Mouse (Mus musculus) adrenal gland, adult 18-20 months (tissue): Measurements from ENCODE around the gene Arpp21. TPM values are rescaled to one million over a fixed set of nuclear protein-coding genes. Genes with fewer than 3 reads are reported as not detected.

ENCODE experiments used
- DNase-seq, 2 experiments: peaks; one replicate each; pipeline ENCODE4 v3.0.0; 2021 to 2022; ENCODE audit warnings: low spot score in 2 of 2
- long read RNA-seq, 2 experiments: library from polyadenylated mRNA; stranded (forward); transcript quantifications; one replicate each; pipeline ENCODE4 v2.0.0; 2021
- total RNA-seq, 2 experiments: library from RNA; stranded (reverse); gene quantifications; 1 replicate in 1 of 2; 2 replicates in 1 of 2; pipeline ENCODE4 v1.2.3; 2021

Arpp21 gene
- total RNA-seq = not detected
- long read RNA-seq, experiment 1 = 0 reads
- long read RNA-seq, experiment 2 = 0 reads

- DNase-seq = no peak
These were observed at the start of gene Arpp21 for GRCm38 (mm10) chr9:112235696-112236397. TSS of gene Arpp21 (minus strand) at chr9:112235938.

GRCm38 (mm10) chr9:112272426-112272969, 36.8 kb upstream of the Arpp21 start:
- no peak for DNase-seq

DNA sequence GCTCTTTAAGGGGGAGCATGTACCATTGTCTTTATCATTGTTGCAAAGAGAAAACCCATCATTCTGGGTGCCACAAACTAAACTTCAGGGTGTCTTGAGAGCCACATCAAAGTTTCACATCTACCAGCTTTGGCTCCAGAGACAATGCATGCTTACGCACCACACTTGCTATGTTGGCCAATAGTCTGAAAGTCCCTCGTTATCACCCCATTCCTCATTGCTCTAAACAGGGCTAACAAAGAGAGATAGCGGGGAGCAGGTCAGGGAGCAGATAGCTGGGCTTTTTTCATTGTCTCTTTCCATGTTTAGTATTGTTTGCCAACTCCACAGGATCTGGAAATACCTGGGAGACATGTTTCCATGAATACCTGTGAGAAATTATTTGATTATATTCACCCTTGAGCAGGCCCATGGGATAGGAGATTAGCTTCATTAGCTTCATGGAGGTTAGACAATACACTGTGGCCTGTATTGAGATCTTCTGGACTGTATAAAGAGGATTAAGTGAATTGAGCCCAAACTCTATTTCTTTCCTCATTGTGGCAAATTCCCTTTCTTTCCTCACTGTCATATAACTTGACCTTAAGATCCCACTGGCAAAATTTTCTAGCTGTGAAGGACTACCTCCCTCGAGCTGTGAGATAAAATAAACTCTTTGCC, 29.4 kb upstream of the Arpp21 start:
- DNase-seq = no peak

- DNase-seq = no peak
These were observed 26.5 kb upstream of the Arpp21 start for GRCm38 (mm10) chr9:112261986-112262901.

DNA sequence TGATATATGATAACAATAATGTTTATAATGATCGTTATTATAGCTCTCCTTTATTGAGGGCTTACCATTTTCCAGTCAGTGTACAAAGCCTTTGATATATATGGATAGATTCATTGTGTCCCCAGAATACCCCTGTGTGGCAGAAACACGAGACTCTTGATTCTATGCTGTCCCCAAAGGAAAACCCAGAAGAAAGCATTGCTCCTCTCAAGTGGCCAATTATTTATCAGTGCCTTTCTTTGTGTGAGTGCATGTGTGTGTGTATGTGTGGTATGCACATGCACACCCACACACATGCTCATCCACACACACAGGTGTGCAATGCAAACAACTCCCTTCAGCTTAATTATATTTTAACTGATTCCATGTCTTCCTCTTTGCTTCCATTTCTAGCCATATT, 25.8 kb upstream of the Arpp21 start:
- no peak for DNase-seq

DNA sequence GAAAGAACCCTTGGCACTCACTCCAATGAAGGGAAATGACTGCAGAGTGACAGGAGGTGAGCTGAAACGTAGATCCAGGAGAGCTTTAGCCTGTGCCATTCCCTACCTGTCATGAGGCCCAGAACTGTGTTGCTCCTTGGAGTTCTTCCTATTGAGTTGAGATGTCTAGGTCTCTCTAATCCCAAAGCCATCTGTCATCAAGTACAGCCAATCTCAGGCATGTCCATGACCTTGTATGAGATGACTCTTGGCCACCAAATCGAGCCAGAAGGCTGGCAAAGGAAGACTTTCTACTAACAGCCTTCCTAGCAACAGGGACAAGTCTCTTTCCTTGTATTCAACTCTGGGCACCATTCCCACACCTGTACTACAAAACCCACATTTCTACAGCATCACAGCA, 25.0 kb upstream of the Arpp21 start:
- no peak for DNase-seq

DNA sequence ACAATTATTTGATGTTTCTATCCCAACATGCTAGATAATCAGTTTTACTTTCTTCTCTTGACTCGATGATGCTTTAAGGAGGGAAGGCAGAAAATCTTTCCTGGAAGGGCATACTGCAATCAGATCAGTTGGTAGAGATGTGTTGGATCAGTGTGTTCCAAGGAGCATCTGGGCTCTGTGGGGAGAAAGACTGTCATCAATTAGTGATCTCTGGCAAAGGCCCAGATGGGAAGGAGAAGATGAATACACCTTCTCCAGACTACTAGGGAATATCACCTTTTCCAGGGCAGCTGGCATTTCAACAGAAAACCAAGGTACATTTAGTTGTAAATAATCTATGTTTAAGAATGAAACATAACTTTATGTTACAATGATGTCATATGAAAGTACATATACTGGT, 22.8 kb upstream of the Arpp21 start:
- DNase-seq = no peak

- DNase-seq = no peak
These were observed 20.2 kb upstream of the Arpp21 start for GRCm38 (mm10) chr9:112255971-112256370.

DNA sequence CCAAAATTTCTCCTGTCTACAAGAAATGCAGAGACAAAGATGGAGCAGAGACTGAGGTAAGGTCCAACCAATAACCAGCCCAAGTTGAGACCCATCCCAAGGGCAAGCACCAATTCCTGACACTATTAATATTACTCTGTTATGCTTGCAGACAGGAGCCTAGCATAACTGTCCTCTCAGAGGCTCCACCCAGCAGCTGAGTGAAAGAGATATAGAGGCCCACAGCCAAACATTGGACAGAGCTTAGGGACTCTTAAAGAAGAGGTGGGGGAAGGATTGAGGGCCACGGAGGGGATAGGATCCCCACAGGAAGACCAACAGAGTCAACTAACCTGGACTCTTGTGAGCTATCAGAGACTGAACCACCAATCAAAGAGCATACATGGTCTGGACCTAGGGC, 18.0 kb upstream of the Arpp21 start:
- no peak for DNase-seq

DNA sequence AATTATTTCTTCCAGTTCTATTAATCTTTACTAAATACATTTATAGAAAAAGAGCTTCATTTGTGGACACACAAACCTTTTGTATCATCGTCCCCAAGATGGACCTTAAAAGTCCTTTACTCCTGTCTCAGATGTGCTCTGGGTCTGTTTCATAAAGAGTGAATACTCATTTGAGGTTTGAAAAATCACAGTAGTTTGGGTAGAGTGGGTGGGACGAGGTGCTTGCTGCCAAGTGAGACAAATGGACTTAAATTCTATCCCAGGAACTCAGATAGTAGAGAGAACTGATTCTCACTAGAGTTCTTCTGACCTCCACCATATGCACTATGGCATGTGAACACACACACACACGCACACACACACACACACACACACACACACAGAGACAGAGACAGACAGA, 16.1 kb upstream of the Arpp21 start:
- DNase-seq = no peak

- no peak for DNase-seq
These were observed 15.6 kb upstream of the Arpp21 start for GRCm38 (mm10) chr9:112251339-112251738.

GRCm38 (mm10) chr9:112249753-112250152, 14.0 kb upstream of the Arpp21 start:
- DNase-seq = no peak

GRCm38 (mm10) chr9:112247183-112247582, 11.4 kb upstream of the Arpp21 start:
- DNase-seq = no peak

GRCm38 (mm10) chr9:112238168-112238567, 2.4 kb upstream of the Arpp21 start:
- DNase-seq = no peak

DNA sequence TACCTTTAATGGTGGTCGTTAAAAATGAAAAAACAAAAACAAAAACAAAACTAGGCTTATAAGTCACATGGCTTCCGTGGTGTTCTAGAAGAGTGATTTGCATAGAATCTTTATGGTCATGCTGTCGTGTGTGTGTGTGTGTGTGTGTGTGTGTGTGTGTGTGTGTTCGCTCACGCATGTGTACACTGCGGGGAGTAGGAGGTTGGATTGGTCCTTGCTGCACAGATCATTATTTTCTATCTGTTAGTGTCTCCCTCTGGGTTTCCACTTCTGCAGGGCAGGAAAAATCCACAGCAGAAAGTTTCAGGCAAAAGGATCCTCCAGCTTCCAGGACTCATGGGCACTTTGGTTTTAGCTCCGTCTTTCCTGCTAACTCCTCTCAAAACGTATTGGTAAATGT, 813 bp upstream of the Arpp21 start:
- DNase-seq = no peak

- DNase-seq = peak; percentile 20 to 29
These were observed 570 bp downstream of the Arpp21 start for GRCm38 (mm10) chr9:112235041-112235695.

DNA sequence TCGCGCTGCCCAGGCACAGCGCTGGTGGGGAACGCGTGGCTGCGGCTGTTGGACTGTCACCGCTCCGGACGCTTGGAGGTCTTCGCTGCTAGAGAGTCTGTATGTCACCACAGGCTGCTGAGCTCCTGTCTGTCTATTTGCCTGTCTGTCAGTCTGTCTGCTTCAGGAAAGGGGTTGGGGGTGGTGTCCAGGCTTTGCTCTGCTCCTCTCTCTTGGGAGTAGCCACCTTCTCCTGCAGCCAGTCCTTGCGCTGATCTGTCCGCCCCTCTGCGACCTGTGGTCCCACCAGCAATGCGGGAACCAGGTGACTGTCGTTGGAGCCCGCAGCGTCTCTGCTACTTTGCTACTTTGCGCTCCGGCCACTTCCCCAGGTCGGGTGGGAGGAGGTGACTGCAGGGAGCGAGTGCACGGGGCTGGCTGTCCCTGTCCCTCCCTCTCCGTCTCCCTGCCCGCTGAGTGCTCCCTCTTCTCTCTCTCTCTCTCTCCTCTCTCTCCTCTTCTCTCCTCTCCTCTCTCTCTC, 1.2 kb downstream of the Arpp21 start:
- no peak for DNase-seq

- DNase-seq = no peak
These were observed 1.8 kb downstream of the Arpp21 start for GRCm38 (mm10) chr9:112233822-112234504.

DNA sequence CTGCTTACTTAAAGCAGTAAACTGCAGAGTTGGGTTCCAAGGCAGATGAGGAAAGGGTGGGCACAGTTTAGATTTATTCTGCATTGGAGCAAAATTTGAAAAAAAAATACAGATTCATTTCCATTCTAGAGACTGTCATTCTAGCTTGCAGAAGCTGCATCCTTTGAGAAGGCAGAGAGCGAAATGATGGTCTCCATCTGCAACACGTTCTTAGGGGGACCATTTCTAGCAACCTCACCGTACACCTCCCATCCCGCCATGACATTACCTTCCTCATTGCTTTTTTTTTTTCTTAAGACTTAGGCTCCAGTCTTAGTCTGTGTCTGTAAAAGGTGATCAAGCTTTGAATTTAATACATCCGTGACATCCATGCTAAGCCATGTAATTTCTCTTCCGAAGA, 2.4 kb downstream of the Arpp21 start:
- DNase-seq = no peak

- no peak for DNase-seq
These were observed 3.7 kb downstream of the Arpp21 start for GRCm38 (mm10) chr9:112231935-112232575.
